Mouse (Mus musculus) embryonic facial prominence, embryonic 15.5 days (tissue): Measurements from ENCODE around the gene Fmo5. TPM values are rescaled to one million over a fixed set of nuclear protein-coding genes. Genes with fewer than 3 reads are reported as not detected.

Source experiments
- ATAC-seq: fragments of 200-750 bp; cut with Nextera tagmentation; 2 replicates; pipeline ENCODE4 v1.8.0; 2017; ENCODE audit warnings: low read depth, moderate TSS enrichment; ENCODE audit not compliant: insufficient number of reproducible peaks, low FRiP score, low TSS enrichment
- H3K27ac ChIP-seq: fragments of 300-500 bp; sonication (generic); replicated peaks from 2 replicates; pipeline ENCODE4 v1.5.1; 2015; ENCODE audit warnings: mild to moderate bottlenecking, inconsistent platforms
- H3K27me3 ChIP-seq: fragments of 300-500 bp; sonication (generic); 2 replicates; pipeline ENCODE4 v1.6.1; 2015; ENCODE audit warnings: inconsistent platforms
- H3K36me3 ChIP-seq: fragments of 300-500 bp; sonication (generic); 2 replicates; pipeline ENCODE4 v1.6.1; 2015; ENCODE audit warnings: mild to moderate bottlenecking, inconsistent platforms
- H3K4me1 ChIP-seq: fragments of 300-500 bp; sonication (generic); 2 replicates; pipeline ENCODE4 v1.6.1; 2015; ENCODE audit warnings: inconsistent platforms
- H3K4me2 ChIP-seq: fragments of 300-500 bp; sonication (generic); replicated peaks from 2 replicates; pipeline ENCODE4 v1.6.1; 2015; ENCODE audit warnings: mild to moderate bottlenecking, inconsistent platforms
- H3K4me3 ChIP-seq: fragments of 300-500 bp; sonication (generic); replicated peaks from 2 replicates; pipeline ENCODE4 v1.5.1; 2015; ENCODE audit warnings: mild to moderate bottlenecking, inconsistent platforms
- H3K9ac ChIP-seq: fragments of 300-500 bp; sonication (generic); 2 replicates; pipeline ENCODE4 v1.6.1; 2015; ENCODE audit warnings: inconsistent platforms
- H3K9me3 ChIP-seq: fragments of 300-500 bp; sonication (generic); replicated peaks from 2 replicates; pipeline ENCODE4 v1.6.1; 2016; ENCODE audit warnings: inconsistent platforms
- WGBS: fragments of 180-500 bp; shearing (Covaris S2); methylation state at CpG from one replicate; pipeline ENCODE4 v1.1.7; 2015; 5-methylcytosine and 5-hydroxymethylcytosine counted together
- microRNA-seq: library from miRNA; unstranded; fragments of <30 nt; microRNA quantifications from one replicate; pipeline ENCODE4, GENCODE M21; 2016; ENCODE audit warnings: borderline number of aligned reads
- polyA plus RNA-seq: library from polyadenylated mRNA; unstranded; fragments of >200 nt; fragmentation: Nextera tagmentation; extraction: Ambion mirVana; gene quantifications from 2 replicates; pipeline ENCODE4 v1.2.1, GENCODE M21; 2015

Fmo5 gene
- polyA plus RNA-seq, 1 experiment from 2014 or later: 4.2 TPM

GRCm38 (mm10) chr3:97696866-97697265 lies 68.3 kb downstream of the Fmo5 start:
- Histone ChIP-seq H3K36me3 (no peaks in the 10 kb centered on the region), H3K4me2 (no peak overlapping the region), H3K4me1 (no peaks in the 10 kb centered on the region), H3K9ac (no peak overlapping the region), H3K4me3 (no peak overlapping the region), H3K9me3 (no peaks in the 10 kb centered on the region), H3K27me3 (no peaks in the 10 kb centered on the region), H3K27ac (no peak overlapping the region)
- WGBS: 77% methylated on average over 9 of the region's 9 CpGs
- ATAC-seq: no peak

GRCm38 (mm10) chr3:97697291-97697690 lies 68.7 kb downstream of the Fmo5 start:
- Histone ChIP-seq H3K27ac (no peak overlapping the region), H3K4me2 (no peak overlapping the region), H3K9me3 (no peaks in the 10 kb centered on the region), H3K4me1 (no peaks in the 10 kb centered on the region), H3K4me3 (no peak overlapping the region), H3K9ac (no peak overlapping the region), H3K36me3 (no peaks in the 10 kb centered on the region), H3K27me3 (no peaks in the 10 kb centered on the region)
- whole genome bisulfite sequencing: 47% methylated on average over 9 of the region's 9 CpGs
- no peak for ATAC-seq

DNA sequence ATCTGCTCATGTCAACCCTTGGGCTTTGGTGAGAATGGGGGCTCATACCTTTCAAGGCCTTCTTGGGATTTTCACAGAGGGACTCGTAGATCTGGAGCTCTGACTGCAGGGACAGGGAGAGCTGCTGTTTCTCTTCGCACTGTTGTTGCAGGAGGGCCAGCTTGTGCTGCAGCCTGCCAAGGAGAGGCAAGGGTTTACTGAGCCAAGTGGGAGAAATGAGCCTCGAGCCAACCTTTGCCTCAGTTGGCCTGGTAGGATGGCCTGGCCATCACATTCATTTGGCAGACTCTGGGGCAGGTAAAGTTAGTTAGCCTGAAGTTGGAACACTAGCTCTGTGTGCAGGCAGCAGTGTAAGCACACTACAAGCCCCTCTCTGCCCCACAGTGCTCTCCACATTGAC lies 70.5 kb downstream of the Fmo5 start:
- H3K27me3 ChIP-seq: no peaks in the 10 kb centered on the region
- WGBS: 68% methylated on average over 3 of the region's 3 CpGs
- no peak overlapping the region for H3K9ac ChIP-seq
- H3K27ac ChIP-seq: no peak overlapping the region
- H3K4me2 ChIP-seq: no peak overlapping the region
- no peaks in the 10 kb centered on the region for H3K36me3 ChIP-seq
- no peak for ATAC-seq
- H3K4me1 ChIP-seq: no peaks in the 10 kb centered on the region
- H3K4me3 ChIP-seq: no peak overlapping the region
- no peaks in the 10 kb centered on the region for H3K9me3 ChIP-seq

- Histone ChIP-seq H3K4me3 (no peak overlapping the region), H3K9me3 (no peaks in the 10 kb centered on the region), H3K4me1 (no peaks in the 10 kb centered on the region), H3K27me3 (no peaks in the 10 kb centered on the region), H3K27ac (no peak overlapping the region), H3K4me2 (no peak overlapping the region), H3K9ac (no peak overlapping the region), H3K36me3 (no peaks in the 10 kb centered on the region)
- ATAC-seq: no peak
- 58% methylated on average over 3 of the region's 3 CpGs for WGBS
Observed at GRCm38 (mm10) chr3:97701198-97701597, 72.6 kb downstream of the Fmo5 start.

DNA sequence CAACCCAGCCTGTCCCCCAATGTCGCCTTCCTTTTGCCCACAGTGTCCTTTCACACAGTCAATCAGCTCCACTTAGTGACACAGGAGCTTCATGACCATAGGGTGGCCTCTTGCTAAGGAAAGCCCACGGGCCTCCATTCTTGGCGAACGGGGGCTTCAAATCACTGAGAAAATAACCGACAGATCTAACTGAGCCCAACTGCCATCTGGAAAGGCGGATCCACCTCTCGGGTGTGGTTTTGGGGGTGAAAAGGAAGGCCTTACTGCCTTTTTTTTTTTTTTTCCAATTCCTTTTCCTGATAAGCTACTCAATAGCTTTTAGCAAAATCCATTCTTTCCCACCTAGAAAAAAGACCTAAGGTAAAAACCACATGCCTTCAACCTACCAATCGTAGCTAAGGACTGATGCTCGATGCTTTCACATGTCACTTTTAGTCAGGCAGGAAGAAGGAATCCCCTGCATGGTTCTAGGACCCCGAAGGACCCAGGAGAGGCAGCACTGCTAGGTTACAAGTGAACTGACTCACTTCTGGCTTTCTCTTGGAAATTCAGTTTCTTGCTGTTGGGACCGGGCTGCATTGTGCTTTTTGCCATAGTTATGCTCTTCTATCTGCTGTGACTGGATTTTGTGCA lies 74.0 kb downstream of the Fmo5 start:
- H3K4me1 ChIP-seq: no peaks in the 10 kb centered on the region
- H3K27ac ChIP-seq: no peak overlapping the region
- 90% methylated on average over 11 of the region's 11 CpGs for WGBS
- H3K4me3 ChIP-seq: no peak overlapping the region
- no peaks in the 10 kb centered on the region for H3K36me3 ChIP-seq
- H3K4me2 ChIP-seq: no peak overlapping the region
- no peaks in the 10 kb centered on the region for H3K9me3 ChIP-seq
- no peak for ATAC-seq
- no peak overlapping the region for H3K9ac ChIP-seq
- no peaks in the 10 kb centered on the region for H3K27me3 ChIP-seq

Small RNA genes lying within 50 kb of the gene (microRNA-seq; reads per million reads assigned to microRNA genes)
- not detected for gene Mir7225

Other genes with a start within 250 kb of the Fmo5 start
- gene Olfr1402, start 206.8 kb upstream of the Fmo5 start, polyA plus RNA-seq: not detected in 2 replicates
- gene Chd1l, start 18.6 kb upstream of the Fmo5 start, polyA plus RNA-seq: 13.8 and 14.5 TPM in 2 replicates
- 8.3 and 9.1 TPM in 2 replicates for gene Prkab2, start 29.4 kb downstream of the Fmo5 start, polyA plus RNA-seq
- gene Gm17651, start 45.9 kb downstream of the Fmo5 start, polyA plus RNA-seq: not detected in 2 replicates